Mouse (Mus musculus) mouse trophoblast stem cell (cell line): ENCODE results near the gene Tnfrsf13c.
"Not testable (repeated sequence)": the region's sequence is repeated elsewhere in the genome, so short reads cannot be mapped to it uniquely, and the experiment has no call there.

Experiments
- in situ Hi-C, 2 experiments: fragments of 300-500 bp; cut with MseI, MboI; formaldehyde crosslinking; loops; 2 replicates in 1 of 2; 3 replicates in 1 of 2; pipeline ENCODE4 v1.15.1; 2025

Gene Tnfrsf13c

DNA sequence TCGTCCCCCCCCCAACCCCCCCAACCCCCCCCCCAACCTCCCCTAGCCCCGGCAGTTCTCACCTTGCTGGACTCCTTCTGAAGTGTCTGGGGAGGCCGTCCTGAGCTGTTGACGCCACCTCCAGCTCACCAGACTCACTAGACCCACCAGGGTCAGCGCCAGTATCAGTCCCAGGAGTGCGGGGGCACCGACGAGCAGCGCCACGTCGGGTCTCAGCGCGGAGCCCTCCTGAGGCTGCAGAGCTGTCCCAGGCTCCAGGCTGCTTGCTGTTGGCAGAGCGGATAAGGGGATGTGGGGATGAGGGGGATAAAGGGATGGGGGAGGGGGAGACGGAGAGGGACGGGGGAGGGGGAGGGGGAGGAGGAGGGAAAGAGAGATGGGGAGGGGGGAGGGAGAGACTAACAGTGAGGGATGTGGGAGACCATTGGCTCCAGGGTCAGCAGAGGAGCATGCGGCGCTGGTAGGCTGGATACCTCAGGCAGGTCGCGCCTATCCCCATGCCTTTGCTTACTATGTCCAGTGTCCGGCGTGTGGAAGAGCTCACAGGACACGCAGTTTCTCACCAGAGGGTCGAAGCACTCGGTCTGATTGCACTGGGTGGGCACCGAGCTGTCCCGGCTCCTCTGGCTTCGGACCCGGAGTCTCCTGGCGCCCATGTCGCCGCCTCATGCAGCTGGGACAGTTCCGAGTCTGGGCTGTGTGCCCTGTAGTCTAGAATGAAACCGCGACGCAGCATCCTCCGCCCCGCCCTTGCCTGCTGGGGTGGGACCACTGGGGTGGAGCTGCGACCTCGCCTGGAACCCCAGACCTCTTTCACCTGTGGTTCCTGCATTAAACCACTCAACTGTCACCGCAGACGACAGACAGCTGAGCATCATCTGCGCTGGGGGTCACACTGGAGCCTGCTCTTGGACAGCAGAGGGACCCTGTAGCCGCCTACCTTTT, at the start of gene Tnfrsf13c:
Gene Tnfrsf13c (minus strand): TSS at position 713 of the 945 bp plus-strand sequence.
- in situ Hi-C loops, result no loop called here

DNA sequence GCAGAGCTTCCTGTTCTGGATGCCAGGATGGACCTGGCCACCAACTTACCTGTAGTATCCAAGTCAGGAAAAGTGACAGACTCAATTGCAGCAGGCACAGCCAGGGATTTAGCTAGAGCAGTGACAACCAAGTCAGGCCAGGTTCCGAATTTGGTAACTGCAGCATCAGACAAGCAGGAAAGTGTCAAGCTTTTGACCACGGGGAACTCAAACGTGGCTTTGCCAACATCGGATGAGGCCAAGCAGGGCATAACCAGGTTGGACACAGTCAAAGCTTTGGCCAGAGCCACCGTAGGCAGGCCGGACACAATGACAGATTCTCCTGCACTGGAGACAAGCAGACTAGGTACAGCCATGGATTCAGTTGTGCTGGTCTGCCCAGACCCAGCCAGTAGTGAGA, 48.1 kb upstream of the Tnfrsf13c start:
- in situ Hi-C loops, result no loop called here

- in situ Hi-C loops, result no loop called here
Observed at GRCm38 (mm10) chr15:82271201-82271600, 47.0 kb upstream of the Tnfrsf13c start.

DNA sequence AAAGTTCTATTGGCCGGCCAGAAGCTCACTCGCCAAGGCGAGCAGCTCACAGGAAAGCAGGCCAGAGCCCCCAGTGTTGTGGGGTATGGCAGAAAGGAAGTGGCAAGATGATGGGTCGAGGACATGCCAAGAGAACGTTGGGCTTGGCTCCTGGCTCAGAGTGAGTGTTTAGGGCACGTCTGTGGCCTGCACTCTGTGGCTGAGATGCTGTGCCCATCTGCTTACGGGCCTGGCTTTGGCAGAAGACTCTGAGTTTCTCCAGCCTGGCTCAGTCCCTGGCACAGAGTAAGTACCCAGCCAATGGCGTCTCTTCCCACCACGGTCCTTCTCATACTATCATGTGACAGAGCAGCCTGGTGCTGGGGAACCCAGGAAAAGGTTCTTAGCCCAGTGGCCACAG, 44.6 kb upstream of the Tnfrsf13c start:
- in situ Hi-C loops, result no loop called here

DNA sequence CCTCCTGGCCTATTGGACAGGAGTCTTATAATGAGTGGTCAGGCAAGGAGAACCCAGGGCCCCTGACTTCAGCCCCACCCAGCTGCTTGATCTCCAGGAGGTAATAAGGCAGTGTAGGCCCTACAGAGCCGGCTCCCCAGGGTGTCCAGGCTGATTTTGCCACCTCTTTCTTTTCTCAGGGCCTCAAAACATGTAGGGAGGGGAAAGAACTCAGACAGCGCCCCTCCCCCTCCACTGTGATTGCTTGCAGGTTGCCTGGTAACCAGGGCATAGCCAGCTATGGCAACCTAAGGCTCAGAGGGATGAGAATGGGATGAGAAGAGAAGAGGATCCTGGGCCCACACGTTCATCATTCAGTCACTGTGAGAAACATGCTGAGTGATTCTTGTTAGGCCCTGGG, 44.0 kb upstream of the Tnfrsf13c start:
- in situ Hi-C loops, result no loop called here

DNA sequence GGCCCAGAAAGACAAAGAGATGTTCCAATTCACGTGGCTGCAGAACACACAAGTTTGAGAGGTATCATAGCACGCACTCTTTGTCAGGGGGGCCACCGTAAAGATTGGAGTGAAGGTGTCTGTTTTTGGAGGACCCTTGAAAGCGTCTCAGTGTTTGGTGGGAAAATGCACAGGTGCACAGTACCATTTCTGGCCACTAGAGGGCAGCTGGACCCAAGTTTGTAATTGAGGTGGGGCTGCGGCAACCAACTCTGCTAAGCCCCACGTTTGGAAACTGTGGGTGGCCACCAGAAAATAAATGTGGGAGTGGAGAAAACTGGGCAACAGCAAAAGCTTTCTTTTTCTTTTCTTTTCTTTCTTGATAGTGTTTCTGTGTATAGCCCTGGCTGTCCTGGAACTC, 42.2 kb upstream of the Tnfrsf13c start:
- in situ Hi-C loops, result no loop called here

- in situ Hi-C loops, result no loop called here
Observed at GRCm38 (mm10) chr15:82259510-82259909, 35.3 kb upstream of the Tnfrsf13c start.

- in situ Hi-C loops, result no loop called here
Observed at GRCm38 (mm10) chr15:82255944-82256383, 31.8 kb upstream of the Tnfrsf13c start.

GRCm38 (mm10) chr15:82255248-82255647, 31.1 kb upstream of the Tnfrsf13c start:
- in situ Hi-C loops, result no loop called here

- in situ Hi-C loops, result no loop called here
Observed at GRCm38 (mm10) chr15:82252097-82252496, 27.9 kb upstream of the Tnfrsf13c start, which contains the start of gene 1500009C09Rik. Gene 1500009C09Rik, plus strand, starts transcription at chr15:82252397.

DNA sequence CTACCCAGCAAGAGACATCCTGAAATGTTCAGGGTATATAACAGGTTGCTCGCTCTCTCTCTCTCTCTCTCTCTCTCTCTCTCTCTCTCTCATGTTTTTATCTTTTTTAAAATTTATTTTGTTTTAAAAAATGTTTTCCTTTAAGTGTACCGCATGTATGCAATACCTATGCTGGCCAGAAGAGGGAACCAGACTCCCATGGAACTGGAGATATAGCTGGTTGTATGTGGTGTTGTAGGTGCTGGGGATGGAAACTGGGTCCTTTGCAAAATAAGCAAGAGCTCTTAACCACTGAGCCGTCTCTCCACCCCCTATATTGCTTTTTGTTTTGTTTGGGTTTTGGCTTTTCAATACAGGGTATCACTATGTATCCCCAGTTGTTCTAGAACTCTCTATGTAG, 27.4 kb upstream of the Tnfrsf13c start:
- in situ Hi-C loops, result no loop called here

DNA sequence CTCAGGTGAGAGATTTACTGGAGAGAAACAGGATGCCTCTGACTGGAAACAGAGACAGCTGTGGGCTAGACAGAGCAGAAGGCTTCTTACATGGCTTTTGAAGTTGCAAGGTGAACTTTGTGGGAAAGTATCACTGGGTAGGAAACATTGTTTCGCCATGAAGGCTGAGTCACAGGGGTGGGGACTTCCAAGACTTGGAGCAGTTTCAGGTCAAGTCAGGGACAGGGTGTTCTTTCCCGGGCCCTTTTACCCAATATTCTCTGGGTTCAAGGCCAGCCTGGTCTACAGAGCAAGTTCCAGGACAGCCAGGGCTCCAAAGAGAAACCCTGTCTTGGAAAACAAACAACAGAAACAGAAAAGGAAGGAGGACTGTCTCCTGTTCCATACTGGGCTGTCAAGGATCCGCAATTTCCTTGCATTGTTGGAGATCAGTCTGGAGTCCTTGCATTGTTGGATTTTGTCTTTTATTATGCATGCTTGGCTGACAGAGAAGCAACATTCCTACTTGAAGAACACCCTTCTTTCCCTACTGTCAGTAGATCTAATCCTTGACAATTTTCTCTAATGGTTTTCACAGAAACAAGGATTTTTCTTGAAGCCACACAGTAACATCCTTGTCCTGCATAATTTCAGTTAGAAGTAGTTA, 23.1 kb upstream of the Tnfrsf13c start:
- in situ Hi-C loops, result no loop called here

- in situ Hi-C loops, result not testable (repeated sequence)
Observed at GRCm38 (mm10) chr15:82244805-82245161, 20.6 kb upstream of the Tnfrsf13c start.

DNA sequence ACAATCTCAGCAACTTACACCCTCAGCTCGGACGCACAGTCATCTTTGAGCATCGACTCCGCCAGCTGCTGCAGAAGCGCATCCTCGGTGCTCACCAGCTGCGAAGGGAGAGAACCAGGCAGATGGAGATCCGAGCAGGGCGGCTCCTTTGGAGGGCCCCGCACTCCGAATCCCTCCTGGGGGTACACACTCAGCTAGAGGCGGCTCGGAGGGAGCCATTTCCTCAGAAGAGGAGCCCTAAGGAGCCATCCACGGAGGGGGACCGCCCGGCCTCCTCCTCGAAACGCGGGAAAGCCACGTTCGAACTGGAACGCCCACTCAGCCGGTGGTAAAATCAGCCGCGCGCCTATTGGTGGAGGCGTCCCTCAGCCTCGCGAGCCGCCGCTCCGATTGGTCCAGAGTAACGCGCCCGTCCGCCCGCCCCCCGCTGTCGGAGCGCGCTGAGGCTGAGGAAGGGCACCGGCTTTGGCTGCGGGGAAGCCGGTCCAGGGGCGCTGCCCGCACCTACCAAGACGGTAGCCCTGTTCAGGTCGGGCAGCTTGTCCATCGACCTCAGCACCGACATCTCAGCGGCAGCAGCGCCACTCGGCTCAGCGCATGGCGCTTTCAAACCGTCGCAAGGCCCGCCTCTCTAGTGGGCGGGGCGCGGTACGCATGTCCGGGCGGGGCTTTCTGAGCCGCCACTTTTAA, 20.1 kb upstream of the Tnfrsf13c start, which contains the start of gene Cenpm:
Gene Cenpm (minus strand): TSS at position 634 of the 690 bp plus-strand sequence.
- in situ Hi-C loops, result no loop called here

DNA sequence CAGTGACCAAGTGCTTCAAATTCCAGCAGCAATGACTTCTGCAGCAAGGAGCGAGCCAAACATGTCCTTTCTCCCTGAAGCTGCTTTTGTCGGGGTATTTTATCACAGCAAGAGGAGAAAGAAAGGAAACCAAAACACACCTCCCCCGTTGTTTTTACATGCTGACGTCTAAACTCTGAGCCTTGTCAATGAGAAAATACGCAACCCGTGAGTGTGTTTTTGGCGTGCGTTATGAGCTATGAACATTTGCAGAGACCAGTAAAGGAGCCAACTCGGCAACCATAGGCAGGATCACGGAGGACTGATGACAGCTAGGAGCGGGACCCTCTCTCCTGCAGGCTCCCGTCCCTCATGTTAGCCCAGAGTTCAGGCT, 19.6 kb upstream of the Tnfrsf13c start:
- in situ Hi-C loops, result no loop called here

DNA sequence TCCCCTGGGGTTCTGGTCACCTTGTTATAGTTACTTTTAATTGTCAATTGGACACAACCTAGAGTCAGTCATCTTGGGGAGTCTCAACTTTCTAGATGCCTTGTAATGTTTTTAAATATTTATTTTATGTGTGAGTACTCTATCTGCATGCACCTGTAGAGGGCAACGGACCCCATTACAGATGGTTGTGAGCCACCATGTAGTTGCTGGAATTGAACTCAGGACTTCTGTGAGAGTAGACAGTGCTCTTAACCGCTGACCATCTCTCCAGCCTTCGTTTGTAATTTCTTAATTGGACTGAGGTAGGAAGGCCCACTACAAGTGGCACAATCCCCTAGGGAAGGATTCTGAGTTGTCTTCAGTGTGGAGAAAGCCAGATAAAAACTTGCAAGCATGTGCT, 19.1 kb upstream of the Tnfrsf13c start:
- in situ Hi-C loops, result no loop called here

DNA sequence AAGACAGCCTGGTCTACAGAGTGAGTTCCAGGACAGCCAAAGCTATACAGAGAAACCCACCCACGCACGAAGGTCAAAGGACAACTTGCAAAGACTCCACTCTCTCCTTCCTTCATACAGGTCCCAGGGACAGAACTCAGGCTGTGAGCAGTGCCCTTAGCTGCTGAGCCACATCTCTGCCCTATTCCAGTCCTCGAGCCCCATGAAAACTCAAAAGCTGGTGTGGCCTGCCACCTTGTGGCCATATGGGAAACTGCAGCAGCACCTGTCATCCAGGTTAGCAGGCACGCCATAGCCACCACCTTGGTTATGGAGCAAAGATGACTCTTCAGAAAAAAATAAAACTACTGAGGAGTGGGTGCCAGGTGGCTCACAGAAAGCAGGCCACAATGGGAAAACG, 12.4 kb upstream of the Tnfrsf13c start:
- in situ Hi-C loops, result loop anchor here (10.0 kb wide), 1 partner anchor 172 kb away; the partner anchor contains the start of gene Mei1 (in 2 of the 2)

GRCm38 (mm10) chr15:82235661-82236060, 11.5 kb upstream of the Tnfrsf13c start:
- in situ Hi-C loops, result loop anchor here (10.0 kb wide), 1 partner anchor 171 kb away; the partner anchor contains the start of gene Mei1 (in 2 of the 2)

- in situ Hi-C loops, result loop anchor here (10.0 kb wide), 1 partner anchor 168 kb away; the partner anchor contains the start of gene Mei1 (in 2 of the 2)
Observed at GRCm38 (mm10) chr15:82232651-82233050, 8.5 kb upstream of the Tnfrsf13c start.

DNA sequence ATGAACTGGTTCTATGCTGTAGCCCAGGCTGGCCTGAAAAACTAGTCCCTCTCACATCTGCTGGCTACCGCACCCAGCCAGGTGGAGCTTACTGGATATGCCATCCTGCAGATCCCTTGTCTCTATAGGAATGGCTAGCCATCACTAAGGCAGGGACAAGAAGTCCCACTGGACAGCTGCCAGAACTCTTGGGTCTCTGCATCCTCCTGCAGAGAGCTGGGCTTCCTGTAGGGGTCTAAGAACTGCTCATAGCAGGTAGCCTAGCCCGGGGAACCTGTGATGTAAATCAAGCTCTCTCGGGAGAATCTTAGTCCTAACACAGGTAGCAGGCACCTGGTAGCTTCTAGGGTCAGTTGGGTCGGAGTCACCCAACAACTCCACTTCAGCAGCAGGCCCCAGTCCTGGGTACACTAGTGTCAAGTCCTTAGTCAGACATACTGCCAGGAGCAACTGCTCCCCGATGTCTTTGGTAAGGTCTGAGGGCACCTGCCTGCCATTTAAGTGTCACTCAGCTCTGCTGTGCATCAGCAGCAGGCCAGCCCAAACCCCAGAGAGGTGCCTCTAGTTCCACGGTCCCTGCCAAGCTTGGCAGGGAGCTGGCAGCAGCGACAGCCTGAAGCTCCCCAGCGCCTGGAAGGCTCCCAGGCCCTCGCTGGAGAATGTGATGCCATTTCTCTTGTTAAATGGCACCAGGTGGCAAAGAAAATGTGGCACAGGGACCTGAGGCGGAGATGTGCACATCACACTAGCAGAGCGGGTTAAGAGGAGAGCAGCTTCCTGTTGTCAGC, 7.6 kb upstream of the Tnfrsf13c start:
- in situ Hi-C loops, result loop anchor here (10.0 kb wide), 1 partner anchor 167 kb away; the partner anchor contains the start of gene Mei1 (in 2 of the 2)

- in situ Hi-C loops, result loop anchor here (10.0 kb wide), 1 partner anchor 166 kb away; the partner anchor contains the start of gene Mei1 (in 2 of the 2)
Observed at GRCm38 (mm10) chr15:82231100-82231499, 6.9 kb upstream of the Tnfrsf13c start.
